Mouse (Mus musculus) left cerebral cortex, adult 2 months (tissue): Measurements from ENCODE around the gene Zbtb11. TPM values are rescaled to one million over a fixed set of nuclear protein-coding genes. Genes with fewer than 3 reads are reported as not detected.
A peak's percentile ranks its signal among the peaks of the same experiment; 100 is the strongest.
"Not testable (repeated sequence)": the region's sequence is repeated elsewhere in the genome, so short reads cannot be mapped to it uniquely, and the experiment has no call there.

ENCODE experiments used
- DNase-seq, 2 experiments: peaks; one replicate each; pipeline ENCODE4 v3.0.0; 2021 to 2022; ENCODE audit warnings: low spot score in 2 of 2, mixed read lengths in 1 of 2; ENCODE audit errors: extremely low spot score in 1 of 2
- H3K27ac ChIP-seq: fragments of 200-600 bp; 2 replicates; pipeline ENCODE4 v1.8.1; 2022
- H3K4me3 ChIP-seq: fragments of 200-600 bp; 2 replicates; pipeline ENCODE4 v1.8.1; 2022
- CTCF ChIP-seq: fragments of 200-600 bp; IDR thresholded peaks from 2 replicates; pipeline ENCODE4 v1.8.1; 2022; ENCODE audit warnings: antibody characterized with exemption, mild to moderate bottlenecking, moderate library complexity
- intact Hi-C: fragments of 180-260 bp; cut with DNase I; formaldehyde crosslinking; loops from one replicate; pipeline ENCODE4 v1.15.1; 2025
- total RNA-seq, 2 experiments: library from RNA; stranded (reverse); gene quantifications; 2 replicates each; pipeline ENCODE4 v1.2.3; 2021

The Zbtb11 gene
- total RNA-seq, 2 experiments from 2014 or later = 50.3 to 54.9 TPM

DNA sequence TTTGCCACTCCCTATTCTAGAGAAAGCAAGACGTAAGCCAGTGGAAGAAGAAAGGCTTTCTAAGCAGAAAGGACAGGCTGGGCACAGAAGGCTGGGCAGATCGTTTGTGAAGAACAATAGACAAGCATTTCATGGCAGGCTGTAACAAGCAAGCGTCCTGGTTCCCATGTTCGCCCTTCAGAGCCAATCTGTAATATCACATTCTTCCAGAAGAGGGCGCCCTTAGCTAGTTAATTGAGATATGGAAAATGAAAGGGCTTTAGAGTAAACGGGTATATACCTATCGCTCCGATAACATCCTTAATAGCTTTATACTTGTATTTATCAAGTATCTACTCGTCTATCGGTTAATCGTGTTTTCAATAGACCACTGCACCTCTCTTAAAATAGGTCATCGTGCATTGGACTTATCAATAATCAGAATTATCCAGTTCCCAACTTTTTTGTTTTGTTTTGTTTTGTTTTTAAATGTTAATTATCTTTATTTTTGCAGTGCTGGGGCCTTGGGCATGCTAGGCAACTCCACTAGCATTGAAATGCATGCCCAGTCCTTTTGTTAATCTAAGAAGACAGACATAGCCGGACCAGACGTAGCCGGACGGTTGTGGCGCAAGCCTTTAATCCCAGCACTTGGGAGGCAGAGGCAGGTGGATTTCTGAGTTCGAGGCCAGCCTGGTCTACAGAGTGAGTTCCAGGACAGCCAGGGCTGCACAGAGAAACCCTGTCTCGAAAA lies 22.6 kb upstream of the Zbtb11 start:
- H3K4me3 ChIP-seq = peak overlapping the region; percentile 28; the same call in 1 of the 2 replicates
- intact Hi-C loops = loop anchor here (2.0 to 5.0 kb wide), 2 partner anchors 114 to 181 kb away; no protein-coding TSS in a partner anchor
- TF ChIP-seq CTCF = peak; percentile 83
- peak; percentile 70 to 72 for DNase-seq
- H3K27ac ChIP-seq = no peak overlapping the region

DNA sequence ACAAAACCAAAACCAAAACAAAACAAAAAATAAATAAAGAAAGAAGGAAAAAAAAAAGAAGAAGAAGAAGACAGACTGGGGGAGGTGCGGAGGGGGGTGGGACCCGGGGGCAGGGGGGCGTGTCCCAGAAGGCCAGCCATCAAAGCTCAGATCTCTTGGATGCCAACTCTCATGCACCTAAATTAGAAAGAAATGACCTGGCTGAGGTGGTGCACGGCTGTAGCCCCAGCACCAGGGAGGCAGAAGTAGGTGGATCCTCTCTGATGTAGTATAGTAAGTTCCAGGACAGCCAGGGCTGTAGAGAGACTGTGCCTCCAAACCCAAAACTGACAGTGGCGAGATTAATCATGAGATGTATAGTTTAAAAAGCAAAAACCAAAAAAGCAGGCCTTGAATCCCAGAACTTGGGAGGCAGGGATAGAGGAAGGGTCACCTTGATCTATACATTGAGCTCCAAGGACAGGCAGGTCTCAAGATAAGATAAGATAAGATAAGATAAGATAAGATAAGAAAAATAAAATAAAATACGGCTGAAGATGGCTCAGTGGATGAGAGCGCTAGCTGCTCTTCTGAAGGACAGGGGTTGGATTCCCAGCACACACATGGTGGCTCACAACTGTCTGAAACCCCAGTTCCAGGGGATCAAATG lies 21.9 kb upstream of the Zbtb11 start:
- no peak overlapping the region for H3K4me3 ChIP-seq
- intact Hi-C loops = loop anchor here (2.0 to 5.0 kb wide), 2 partner anchors 113 to 180 kb away; no protein-coding TSS in a partner anchor
- no peak overlapping the region for H3K27ac ChIP-seq
- DNase-seq = no peak
- no peak for TF ChIP-seq CTCF

DNA sequence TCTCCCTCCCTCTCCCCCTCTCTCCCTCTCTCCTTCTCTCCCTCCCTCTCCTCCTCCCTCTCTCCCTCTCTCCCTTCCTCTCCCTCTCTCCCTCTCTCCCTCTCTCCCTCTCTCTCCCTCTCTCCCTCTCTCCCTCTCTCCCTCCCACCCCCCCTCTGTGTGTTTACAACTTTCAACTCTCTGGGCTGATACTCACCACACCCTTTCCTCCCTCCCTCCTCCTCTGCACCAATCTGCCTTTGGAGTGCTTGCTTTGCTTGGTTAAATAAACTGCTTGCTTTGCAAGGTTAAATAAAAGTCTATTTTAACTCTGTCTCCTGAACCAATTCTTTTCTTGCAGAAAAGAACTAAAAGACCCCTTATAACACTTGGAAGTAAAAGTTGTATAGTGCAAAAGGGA lies 20.9 kb upstream of the Zbtb11 start:
- intact Hi-C loops = loop anchor here (5.0 kb wide), 1 partner anchor 180 kb away; no protein-coding TSS in a partner anchor
- Histone ChIP-seq H3K27ac (no peak overlapping the region), H3K4me3 (no peak overlapping the region)
- DNase-seq = no peak
- no peak for TF ChIP-seq CTCF

DNA sequence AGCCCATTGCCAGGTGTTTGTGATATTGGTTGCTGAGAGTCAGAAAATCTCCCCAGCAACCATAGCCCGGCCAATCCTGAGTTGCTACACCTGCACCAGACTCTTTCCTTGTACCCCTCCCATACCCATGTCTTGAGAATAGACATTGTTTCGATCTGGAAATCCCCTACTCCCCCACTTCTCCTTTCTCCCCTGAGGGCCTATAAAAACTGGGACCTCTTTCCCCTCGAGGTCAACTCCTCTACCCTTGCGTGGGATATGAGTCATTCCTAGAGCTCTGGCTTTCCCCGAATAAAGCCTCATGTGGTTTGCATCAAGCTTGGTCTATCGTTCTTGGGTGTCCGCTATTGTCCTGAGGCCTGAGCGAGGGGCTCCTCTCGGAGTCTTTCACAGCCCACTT lies 19.5 kb upstream of the Zbtb11 start:
- not testable (repeated sequence) for DNase-seq, H3K4me3 ChIP-seq, H3K27ac ChIP-seq
- intact Hi-C loops = loop anchor here (5.0 kb wide), 1 partner anchor 178 kb away; no protein-coding TSS in a partner anchor

DNA sequence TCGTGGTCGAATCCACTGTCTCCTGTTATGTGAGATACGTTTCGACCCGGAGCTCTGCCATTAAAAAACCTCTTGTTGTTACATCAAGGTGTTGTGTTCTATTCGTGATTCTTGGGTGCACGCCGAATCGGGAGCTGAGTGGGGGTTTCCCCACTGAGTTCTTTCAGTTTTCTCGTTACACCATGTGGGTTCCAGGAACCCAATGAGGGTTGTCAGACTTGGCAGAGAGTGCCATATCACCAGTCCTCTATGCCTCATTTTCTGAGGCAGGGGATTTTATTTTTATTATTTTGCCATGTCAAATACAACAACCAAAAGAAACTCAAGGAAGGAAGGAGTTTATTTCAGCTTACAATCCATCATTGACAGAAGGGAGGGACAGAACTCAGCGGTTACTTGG lies 10.6 kb upstream of the Zbtb11 start:
- H3K27ac ChIP-seq, intact Hi-C loops: not testable (repeated sequence)

DNA sequence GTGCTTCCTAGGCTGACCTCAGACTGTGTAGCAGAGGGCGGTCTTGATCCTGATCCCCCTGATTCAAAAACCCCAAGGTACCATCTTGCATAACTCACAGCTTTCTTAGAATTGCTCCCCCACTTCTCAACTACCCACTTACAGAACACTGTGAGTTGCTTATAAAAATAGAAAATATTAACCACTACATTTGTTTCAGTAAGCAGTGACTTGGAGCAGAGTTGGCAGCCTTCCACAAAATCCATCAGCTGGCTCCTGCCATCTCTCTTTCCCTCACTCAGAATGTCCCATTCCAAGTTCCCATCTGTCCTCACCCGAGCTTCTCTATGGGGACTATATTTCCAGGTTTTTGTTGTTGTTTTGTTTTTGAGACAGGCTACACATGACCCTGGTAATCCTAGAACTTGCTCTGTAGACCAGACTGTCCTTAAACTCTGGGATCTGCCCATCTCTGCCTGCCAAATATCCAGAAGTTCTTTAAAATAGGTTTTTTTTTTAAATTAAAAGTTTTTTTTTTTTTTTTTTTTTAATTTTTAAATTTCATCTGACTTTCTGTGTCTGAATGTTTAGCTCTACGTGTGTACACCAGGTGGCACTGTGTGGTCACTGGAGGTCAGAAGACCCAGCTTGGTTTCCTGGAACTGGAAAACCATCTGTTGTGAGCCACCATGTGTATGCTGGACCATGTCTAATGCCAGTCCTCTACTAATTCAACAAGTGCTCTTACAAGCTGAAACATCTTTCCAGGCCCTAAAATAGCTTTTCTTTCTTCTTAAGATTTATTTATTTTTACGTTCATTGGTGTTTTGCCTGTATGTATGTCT lies 9.3 kb upstream of the Zbtb11 start:
- Histone ChIP-seq H3K4me3 (no peak overlapping the region), H3K27ac (peak overlapping the region; percentile 66; the same call in 1 of the 2 replicates)
- DNase-seq = peak in 1 of 2 experiments; percentile 35
- TF ChIP-seq CTCF = peak; percentile 42
- intact Hi-C loops = no loop called here

More for the DNA sequence above, 10.6 kb upstream of the Zbtb11 start:
- not testable (repeated sequence) for H3K4me3 ChIP-seq, DNase-seq

DNA sequence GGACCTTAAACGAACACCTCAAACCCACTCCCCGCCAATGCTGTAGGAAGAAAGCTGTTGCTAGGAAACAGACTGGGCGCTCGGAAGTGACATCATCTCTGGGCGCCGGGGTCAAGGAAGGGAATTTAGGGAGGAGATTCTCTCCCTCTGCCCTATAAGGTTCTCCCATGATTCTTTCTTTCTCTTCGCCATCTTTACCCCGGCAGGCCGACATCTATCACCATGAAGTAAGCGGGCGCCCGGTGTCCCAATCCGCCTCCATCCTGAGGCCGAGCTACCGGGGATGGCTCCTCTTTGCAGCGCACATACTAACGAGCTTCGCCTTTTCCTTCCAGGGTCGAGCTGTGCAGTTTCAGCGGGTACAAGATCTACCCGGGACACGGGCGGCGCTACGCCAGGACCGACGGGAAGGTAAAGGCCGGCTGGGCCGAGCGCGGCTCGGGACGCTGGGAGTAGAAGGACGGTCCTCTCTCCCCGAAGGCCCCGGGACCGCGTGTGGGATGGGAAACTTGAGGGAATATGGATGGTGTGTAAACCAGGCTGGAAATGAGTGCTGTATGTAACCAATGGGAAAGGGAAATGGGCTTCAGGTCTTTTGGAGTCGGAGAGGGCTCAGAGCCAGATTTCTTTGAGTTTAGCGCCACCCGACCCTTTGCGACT lies 7.3 kb upstream of the Zbtb11 start, which contains the start of gene Rpl24:
Rpl24 (plus strand) TSS at position 64 of the 660 bp plus-strand sequence.
- DNase-seq = peak; percentile 96 to 98
- peak within 1 kb of the TSS; percentile 90 for H3K4me3 ChIP-seq
- peak within 1 kb of the TSS; percentile 91 for H3K27ac ChIP-seq
- TF ChIP-seq CTCF = no peak
- intact Hi-C loops = loop anchor here (2.0 kb wide), 1 partner anchor 32 kb away; the partner anchor contains the start of gene Cep97

DNA sequence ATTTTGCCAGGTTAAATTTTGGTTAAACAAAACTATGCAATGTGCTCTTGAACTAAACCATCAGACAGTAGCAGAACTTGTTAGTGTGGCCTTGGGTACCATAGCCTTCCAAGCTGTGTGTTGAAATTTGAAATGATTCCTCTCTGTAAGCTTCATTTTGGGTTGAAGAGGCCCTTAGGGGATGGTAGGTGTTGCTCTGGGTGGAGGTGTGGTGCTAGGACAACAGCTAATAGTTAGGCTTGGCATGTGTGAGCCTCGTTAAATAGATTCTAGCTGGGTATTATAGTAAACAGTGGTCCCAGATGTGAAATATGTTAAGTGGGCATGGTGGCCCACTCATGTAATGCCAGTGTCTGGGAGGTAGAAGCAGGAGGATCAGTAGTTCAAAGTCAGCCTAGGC lies 6.5 kb upstream of the Zbtb11 start:
- no peak overlapping the region for H3K27ac ChIP-seq
- peak overlapping the region; percentile 90 for H3K4me3 ChIP-seq
- no peak for TF ChIP-seq CTCF
- no peak for DNase-seq
- intact Hi-C loops = loop anchor here (2.0 kb wide), 1 partner anchor 32 kb away; the partner anchor contains the start of gene Cep97

DNA sequence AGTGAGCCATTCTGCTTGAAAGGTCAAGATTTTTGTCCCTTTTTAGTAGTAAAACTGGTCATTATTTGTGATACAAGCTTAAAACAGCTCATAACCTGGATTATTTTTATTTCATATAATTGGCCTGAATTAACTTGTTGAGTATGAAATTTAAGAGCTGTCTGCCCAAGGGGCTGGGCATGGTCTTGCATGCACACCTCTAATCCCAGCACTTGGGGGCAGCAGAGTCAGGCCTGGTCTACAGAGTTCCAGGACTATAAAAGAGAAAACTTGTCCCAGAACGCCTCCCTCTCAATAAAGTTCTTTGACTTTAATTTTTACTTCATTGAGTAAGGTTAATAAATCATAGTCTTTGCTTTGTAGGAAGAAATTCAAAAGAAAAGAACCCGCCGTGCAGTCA lies 4.5 kb upstream of the Zbtb11 start:
- H3K27ac ChIP-seq = no peak overlapping the region
- intact Hi-C loops = no loop called here
- no peak for DNase-seq
- H3K4me3 ChIP-seq = no peak overlapping the region
- TF ChIP-seq CTCF = peak; percentile 67

DNA sequence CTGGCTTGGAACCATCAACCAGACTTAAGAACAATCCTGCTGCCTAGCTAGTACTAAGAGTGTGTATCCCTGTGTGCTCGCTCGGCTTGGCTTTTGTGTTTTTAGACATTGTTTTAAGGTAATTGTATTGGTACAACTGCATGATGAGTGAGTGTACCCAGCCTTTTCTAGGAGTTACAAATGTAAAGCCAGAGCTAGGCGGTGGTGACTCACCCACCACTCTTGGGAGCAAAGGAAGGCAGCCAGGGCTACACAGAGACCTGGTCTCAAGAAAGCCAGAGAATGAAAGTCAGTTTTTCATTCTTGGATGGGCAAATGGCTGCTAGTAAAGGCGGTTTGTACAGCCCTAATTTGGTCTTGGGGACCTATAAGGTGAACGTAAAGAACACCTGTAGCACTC lies 3.3 kb upstream of the Zbtb11 start:
- intact Hi-C loops = no loop called here
- no peak overlapping the region for H3K4me3 ChIP-seq
- no peak for DNase-seq
- TF ChIP-seq CTCF = no peak
- no peak overlapping the region for H3K27ac ChIP-seq
